Mouse (Mus musculus) embryonic fibroblast, embryonic 13.5 days (primary cell): ENCODE measurements around the gene Tmem178.

ENCODE experiments used
- CTCF ChIP-seq: IDR thresholded peaks from 2 replicates; pipeline ENCODE4 v1.5.1; 2011; ENCODE audit warnings: mild to moderate bottlenecking, control low read depth, low read length, moderate library complexity, borderline replicate concordance; ENCODE audit not compliant: insufficient read depth
- POLR2A ChIP-seq: IDR thresholded peaks from 2 replicates; pipeline ENCODE4 v1.6.1; 2011; ENCODE audit warnings: low read depth, mild to moderate bottlenecking, control low read depth, low read length, moderate library complexity

GRCm38 (mm10) chr17:81047930-81048564 is 103.6 kb downstream of the Tmem178 start:
- TF ChIP-seq CTCF (no peak), POLR2A (no peak)
